Mouse (Mus musculus) heart, postnatal 25 days (tissue): Measurements from ENCODE around the gene Spata31d1a. TPM values are rescaled to one million over a fixed set of nuclear protein-coding genes. Genes with fewer than 3 reads are reported as not detected.
"Not testable (repeated sequence)": the region's sequence is repeated elsewhere in the genome, so short reads cannot be mapped to it uniquely, and the experiment has no call there.

ENCODE experiments used
- DNase-seq: peaks from one replicate; pipeline ENCODE4 v3.0.0; 2022; ENCODE audit warnings: low spot score
- intact Hi-C: fragments of 180-260 bp; cut with DNase I; formaldehyde crosslinking; loops from one replicate; pipeline ENCODE4 v1.15.1; 2025
- total RNA-seq, 2 experiments: library from RNA; stranded (reverse); gene quantifications; 2 replicates each; pipeline ENCODE4 v1.2.3; 2021

Gene Spata31d1a
- total RNA-seq, 2 experiments from 2014 or later = not detected

GRCm38 (mm10) chr13:59711984-59712383 lies 1.9 kb upstream of the Spata31d1a start, which contains the start of gene Spata31d1b:
Gene Spata31d1b (plus strand): TSS chr13:59712284.
- intact Hi-C loops, DNase-seq: not testable (repeated sequence)

GRCm38 (mm10) chr13:59704562-59704961 lies 5.6 kb downstream of the Spata31d1a start:
- no peak for DNase-seq

DNA sequence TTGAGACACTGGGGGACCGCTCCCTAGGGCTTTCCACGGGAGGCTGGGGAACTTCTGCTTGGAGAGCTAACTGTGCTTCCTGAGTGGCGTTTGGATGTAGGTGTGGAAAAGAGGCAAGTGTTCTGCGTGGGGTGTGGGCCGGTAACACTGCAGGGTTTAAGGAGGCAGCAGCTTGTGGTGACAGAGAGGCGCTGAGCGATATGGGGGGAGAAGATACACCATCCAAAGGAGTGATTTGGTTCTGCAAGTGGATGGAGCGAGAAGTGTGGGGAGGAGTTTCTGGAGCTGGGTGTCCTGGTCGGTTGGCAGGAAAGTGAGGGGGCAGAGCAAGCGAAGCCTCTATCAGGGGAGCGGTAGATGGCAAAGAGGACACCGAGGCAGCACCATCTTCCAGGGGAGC lies 6.6 kb downstream of the Spata31d1a start:
- intact Hi-C loops = no loop called here
- DNase-seq = no peak

More at GRCm38 (mm10) chr13:59704562-59704961, 5.6 kb downstream of the Spata31d1a start:
- intact Hi-C loops = no loop called here

GRCm38 (mm10) chr13:59700137-59700536 lies 10.0 kb downstream of the Spata31d1a start:
- intact Hi-C loops = loop anchor here (2.0 kb wide), 1 partner anchor 17 kb away; no protein-coding TSS in a partner anchor
- DNase-seq = not testable (repeated sequence)

GRCm38 (mm10) chr13:59699131-59699530 lies 11.0 kb downstream of the Spata31d1a start:
- intact Hi-C loops = no loop called here
- DNase-seq = no peak

DNA sequence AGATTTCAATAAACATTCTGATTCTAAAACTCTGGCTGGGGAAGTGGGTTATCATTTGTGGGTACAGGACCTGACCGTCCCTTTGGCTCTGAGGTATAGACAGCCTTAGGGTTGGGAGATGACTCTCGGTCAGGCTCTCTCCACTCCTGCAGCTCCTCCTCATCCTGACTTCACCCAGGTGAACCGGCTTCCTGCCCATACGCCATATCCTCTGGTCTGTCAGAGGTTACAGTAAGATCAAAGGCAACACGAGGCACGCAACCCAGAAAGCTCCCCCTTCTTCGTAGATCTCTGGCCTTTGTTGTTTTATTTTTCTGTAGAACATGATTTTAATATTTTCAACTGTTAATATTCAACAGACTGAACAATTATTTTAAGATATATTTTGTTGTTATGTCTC lies 14.3 kb downstream of the Spata31d1a start:
- no peak for DNase-seq
- intact Hi-C loops = no loop called here

DNA sequence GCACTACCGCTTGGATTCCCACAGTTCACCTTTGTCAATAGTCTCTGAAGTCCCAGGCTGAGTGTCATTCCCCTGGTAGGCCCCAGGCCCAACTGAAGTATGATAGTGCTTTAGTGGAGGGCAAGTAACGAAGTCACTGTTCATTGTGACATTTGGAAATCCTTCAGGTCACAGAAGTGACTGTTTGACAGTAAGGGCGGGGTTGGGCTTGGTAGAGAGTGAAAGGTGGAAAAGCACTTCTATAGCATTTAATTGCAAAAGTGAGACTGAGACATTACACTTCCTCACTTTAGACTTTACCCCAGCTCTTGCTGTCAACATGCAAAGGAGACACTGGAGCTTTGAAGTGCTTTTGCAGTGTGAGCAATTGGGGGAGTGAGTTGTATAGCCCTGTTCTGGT lies 16.1 kb downstream of the Spata31d1a start, which contains the start of gene 4921517D22Rik:
Gene 4921517D22Rik, minus strand, starts transcription at position 101 of the 400 bp plus-strand sequence.
- intact Hi-C loops = loop anchor here (5.0 kb wide), 1 partner anchor 33 kb away; no protein-coding TSS in a partner anchor
- DNase-seq = no peak

- DNase-seq = no peak
- intact Hi-C loops = loop anchor here (5.0 kb wide), 1 partner anchor 36 kb away; no protein-coding TSS in a partner anchor
These were observed 18.7 kb downstream of the Spata31d1a start for GRCm38 (mm10) chr13:59691478-59691877.

GRCm38 (mm10) chr13:59690576-59690975 lies 19.6 kb downstream of the Spata31d1a start:
- DNase-seq = no peak
- intact Hi-C loops = loop anchor here (5.0 kb wide), 1 partner anchor 37 kb away; no protein-coding TSS in a partner anchor

DNA sequence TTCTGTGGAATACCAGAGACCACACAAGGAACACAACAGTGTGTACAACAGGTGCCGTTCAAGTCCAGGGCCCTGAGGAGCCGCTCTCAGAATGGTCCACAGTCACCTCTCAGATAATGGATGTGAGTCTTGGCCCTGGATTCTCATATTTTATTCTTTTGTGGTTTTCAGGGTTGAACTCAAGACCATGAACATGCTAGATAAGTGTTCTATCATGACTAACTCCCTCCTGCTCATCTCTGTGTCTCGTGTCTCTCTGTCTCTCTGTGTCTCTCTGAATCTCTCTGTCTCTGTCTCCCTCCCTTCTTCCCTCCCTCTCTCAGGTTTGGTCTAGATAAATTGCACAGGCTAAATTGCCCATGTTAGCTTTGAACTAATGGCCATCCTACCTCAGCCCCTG lies 20.3 kb downstream of the Spata31d1a start:
- intact Hi-C loops = loop anchor here (5.0 kb wide), 2 partner anchors 37 to 38 kb away; no protein-coding TSS in a partner anchor
- no peak for DNase-seq

GRCm38 (mm10) chr13:59689313-59689712 lies 20.8 kb downstream of the Spata31d1a start:
- no peak for DNase-seq
- intact Hi-C loops = loop anchor here (5.0 kb wide), 1 partner anchor 37 kb away; no protein-coding TSS in a partner anchor

- no peak for DNase-seq
- intact Hi-C loops = loop anchor here (5.0 kb wide), 1 partner anchor 36 kb away; no protein-coding TSS in a partner anchor
These were observed 21.8 kb downstream of the Spata31d1a start for GRCm38 (mm10) chr13:59688338-59688770.

- intact Hi-C loops = loop anchor here (5.0 kb wide), 1 partner anchor 33 kb away; no protein-coding TSS in a partner anchor
- DNase-seq = no peak
These were observed 24.9 kb downstream of the Spata31d1a start for GRCm38 (mm10) chr13:59685236-59685635.

GRCm38 (mm10) chr13:59682629-59683028 lies 27.5 kb downstream of the Spata31d1a start:
- intact Hi-C loops = no loop called here
- no peak for DNase-seq

DNA sequence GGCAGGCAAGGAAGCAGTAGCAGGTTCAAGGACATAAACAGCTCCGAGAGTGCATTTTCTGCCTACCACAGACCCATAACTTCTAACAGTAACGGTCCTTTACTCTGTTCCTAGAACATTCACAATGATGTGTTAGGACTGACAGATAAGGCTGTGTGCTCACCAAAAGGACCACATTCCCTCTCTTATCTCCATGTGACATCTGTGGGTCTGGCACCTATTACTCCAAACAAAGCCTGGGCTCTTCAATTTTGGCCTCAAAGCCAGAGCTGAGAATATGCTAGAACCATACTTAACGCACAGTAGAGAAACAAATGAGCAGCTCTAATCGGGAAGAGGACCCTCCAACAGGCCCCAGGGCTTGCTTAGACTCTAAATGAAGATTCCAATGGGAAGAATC lies 30.2 kb downstream of the Spata31d1a start:
- no peak for DNase-seq
- intact Hi-C loops = no loop called here

GRCm38 (mm10) chr13:59679306-59679705 lies 30.8 kb downstream of the Spata31d1a start:
- no peak for DNase-seq
- intact Hi-C loops = no loop called here

DNA sequence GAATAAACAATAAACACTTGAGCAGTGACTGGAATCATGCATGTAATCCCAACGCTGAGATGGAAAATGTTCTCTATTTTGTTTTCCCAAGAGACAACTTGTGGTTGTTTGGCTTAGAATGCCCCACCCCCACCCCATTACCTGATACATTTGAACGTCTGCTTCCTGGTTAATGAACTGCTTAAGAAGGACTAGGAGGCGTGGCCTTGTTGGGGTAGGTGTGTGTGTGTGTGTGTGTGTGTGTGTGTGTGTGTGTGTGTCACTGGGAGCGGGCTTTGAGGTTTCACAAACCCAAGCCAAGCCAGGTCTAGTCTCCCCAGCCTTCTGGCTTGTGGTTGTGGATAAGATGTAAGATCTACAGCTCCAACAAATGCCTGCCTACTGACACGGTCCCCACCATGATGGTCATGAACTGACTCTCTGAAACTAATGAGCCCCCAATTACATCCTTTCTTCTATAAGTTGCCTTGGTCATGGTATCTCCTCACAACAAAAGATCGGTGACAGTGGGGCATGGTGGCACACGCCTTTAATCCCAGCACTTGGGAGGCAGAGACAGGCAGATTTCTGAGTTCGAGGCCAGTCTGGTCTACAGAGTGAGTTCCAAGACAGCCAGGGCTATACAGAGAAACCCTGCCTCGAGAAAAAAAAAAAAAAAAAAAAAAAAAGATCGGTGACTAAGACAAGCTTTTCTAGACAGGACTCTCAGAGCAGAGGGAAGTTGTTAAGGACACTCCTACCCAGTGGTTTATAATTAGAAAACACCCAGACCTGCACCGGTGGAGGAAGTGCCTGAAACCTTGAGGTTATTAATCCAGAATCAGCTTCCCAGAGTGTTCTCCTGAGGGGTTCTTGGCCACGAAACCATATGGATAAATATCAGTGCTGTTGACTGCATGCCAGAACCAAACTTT lies 33.6 kb downstream of the Spata31d1a start:
- intact Hi-C loops = no loop called here
- no peak for DNase-seq

DNA sequence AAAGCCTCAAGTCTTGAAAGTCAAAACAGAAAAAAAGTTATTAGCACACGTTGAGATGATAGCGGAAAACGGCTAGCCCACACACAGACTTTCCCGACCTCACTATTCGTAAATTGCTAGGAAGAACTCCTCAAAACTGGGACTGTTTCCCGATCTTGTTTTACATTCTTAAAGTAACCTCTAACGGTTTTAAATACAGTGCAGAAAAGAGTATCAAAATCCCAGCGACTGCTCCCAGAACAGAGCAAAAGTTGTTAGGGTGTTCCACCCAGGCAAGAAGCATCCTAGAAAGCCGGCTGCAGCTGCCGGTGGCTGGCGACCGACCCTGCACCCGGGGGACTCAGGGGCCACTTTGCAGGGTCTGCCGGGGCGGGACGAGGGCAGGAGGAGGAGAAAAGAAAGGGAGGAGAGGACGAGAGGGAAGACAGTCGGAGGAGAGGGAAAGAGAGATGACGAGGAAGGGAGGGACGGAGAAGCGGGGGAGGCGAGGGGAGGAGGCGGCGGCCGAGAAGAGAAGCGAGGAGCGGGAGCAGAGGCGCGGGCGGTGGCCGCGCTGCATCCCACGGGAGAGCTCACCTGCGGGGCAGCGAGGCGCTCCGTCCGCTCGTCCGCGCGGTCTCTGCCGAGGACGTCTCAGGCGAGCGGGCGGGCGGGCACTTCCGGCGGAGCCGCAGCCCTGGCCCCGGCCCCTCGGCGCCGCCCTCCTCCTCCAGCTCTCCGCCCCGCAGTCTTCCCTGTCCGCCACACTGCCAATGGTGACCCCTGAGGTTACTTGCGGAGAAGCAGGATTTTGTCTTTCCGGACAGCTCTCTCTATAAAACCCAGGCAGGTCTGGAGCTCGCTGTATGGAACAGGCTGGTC lies 34.7 kb downstream of the Spata31d1a start, which contains the start of gene Golm1:
Gene Golm1, minus strand, starts transcription at position 661 of the 861 bp plus-strand sequence.
- intact Hi-C loops = no loop called here
- DNase-seq = peak; percentile 37

GRCm38 (mm10) chr13:59674761-59675150 lies 35.4 kb downstream of the Spata31d1a start:
- no peak for DNase-seq
- intact Hi-C loops = no loop called here

GRCm38 (mm10) chr13:59674215-59674614 lies 35.9 kb downstream of the Spata31d1a start:
- intact Hi-C loops = no loop called here
- no peak for DNase-seq
